Mouse (Mus musculus) embryo, embryonic 11 days (tissue): ENCODE data around the gene Jmjd1c.
A peak's percentile ranks its signal among the peaks of the same experiment; 100 is the strongest.

Source experiments
- DNase-seq: peaks from one replicate; pipeline ENCODE4 v3.0.0-alpha.2; 2015

Gene Jmjd1c

DNA sequence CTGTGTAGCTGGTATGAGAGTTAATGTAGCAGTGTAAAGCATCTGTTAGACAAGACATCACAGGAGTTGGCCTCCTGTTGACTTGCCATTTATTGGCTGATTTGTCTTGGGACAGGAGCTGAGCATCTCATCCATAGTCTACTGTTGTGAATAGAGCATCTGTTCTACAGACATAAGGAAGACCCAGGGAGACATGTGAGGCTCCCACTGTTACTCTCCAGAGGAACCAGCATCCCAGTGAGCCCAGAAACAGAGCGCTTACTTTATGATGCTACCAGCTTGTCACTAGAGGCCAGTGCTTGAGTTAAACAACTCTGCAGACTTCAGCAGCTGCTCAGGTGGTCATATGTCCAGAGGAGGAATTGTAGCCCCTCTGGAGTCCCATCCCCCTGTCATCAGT, 157.2 kb downstream of the Jmjd1c start:
- DNase-seq = no peak

DNA sequence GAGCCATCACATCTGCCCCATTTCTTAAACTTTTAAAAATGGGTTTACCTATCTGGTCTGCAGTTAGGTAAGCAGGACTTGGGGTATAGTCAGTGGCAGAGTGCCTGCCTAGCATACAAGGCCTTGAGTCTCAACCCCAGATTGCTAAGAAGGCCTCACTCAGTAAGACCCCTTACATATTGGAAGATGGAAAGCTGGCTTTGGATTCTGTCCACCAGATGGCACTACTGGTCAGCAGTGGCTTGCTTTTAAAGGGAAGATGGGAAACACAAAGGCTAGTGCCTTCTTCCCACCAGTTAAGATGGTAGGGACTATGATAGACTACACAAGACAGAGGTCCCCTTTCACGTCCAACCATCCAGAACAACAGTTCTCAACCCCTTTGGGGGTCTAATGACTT, 168.9 kb downstream of the Jmjd1c start:
- DNase-seq = peak; percentile 62

DNA sequence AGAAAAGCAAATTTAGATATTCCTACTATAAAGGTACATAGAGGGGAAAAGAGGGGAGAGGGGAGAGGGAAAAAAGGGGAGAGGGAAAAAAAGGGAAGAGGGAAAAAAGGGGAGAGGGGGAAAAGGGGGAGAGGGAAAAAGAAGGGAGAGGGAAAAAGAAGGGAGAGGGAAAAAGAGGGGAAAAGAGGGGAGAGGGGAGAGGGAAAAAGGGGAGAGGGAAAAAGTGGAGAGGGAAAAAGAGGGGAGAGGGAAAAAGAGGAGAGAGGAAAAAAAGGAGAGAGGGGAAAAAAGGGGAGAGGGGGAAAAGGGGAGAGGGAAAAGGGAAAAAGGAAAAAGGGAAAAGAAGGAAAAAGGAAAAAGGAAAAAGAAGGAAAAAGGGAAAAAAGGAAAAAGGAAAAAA, 180.0 kb downstream of the Jmjd1c start:
- DNase-seq = no peak

DNA sequence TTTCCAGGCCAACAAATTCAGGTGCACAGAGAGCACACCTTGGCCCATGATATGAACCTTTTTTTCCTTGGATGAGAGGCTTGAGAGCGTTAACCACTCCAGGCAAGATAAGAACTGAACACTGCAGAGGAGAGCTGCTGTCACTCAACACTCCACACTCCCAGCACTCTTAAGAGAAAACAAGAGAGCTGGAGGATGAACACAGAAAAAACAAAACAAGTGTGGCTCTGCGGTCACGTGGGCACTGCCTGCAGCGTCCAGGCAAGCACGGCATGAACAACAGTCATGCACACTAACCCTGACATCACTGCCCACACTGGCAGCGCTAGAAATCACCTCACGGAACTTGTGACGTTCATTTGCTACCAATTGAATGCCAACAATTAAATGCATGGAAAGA, 185.9 kb downstream of the Jmjd1c start:
- no peak for DNase-seq

DNA sequence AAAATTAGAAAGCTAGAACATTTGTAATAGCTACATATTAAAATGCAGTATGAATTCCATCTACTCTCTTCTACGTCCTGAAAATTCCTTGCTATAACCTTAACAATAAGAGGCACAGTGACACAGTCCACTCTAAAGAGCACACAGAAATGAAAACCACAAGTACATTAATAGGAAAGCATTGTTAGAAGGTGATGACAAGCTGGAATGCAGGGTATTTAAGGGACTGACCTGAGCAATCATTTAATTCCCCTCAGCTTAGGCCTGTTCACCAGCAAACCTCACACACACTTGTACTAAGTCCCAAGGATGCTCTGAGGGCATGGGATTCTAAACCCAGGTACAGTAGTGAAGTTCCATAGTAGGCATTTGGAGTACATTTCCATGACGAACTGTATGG, 186.6 kb downstream of the Jmjd1c start:
- DNase-seq = no peak

DNA sequence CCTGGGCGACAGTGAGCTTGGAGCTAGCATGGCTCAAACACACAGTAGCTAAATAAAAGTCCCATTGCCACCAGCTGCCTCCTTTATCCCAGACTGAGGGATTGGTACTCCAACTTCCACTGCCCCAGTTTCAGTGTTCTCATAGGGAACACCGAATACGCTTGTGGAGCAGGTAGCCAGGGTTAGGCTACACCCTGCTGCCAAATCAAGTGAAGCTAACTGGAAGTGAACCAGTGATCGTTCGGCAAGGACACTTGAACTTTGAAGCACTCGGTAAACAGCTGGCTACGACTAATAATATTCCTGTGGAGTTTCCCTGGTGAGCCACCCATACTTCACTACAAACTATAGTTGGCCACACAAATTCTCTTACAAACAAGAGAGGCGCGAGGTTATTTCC, 187.6 kb downstream of the Jmjd1c start:
- no peak for DNase-seq

DNA sequence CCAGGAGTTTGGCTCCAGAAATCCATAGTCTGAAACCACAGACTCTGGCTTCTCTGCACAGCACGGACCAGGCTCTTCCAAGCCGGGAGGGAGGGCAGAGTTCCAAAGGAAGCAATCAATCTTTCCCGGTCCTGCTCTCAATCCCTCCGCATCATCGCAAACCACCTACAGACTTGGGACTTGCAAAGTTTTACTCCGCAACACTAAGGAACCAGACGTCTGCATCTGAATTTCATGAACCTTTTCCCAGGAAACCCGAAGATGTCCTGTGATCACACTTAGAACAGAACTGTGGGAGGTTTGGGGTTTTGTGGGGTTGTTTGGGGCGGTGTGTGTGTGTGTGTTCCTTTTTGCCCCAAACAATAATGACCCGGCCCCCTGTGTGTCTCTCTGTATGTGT, 188.4 kb downstream of the Jmjd1c start:
- peak; percentile 49 for DNase-seq

DNA sequence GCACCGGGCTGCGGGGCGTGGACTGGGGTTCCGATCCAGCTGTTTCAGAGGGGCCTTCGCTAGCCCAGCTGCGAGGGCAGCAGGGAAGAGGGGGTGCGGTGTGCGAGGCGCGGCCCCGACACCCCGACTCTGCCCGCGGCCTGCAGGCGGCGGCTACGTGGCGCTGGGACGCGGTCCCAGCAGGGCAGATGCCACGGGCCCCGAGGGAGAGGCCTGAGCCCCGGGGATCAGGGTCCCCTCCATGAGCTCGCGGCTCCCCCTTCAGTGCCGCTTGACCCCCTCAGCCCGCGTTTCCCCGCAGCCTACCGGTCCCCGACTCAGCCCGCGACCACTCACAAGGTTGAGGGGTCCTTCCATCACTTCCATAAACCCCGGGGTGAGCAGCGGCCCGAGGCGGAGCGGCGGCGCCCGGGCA, 188.8 kb downstream of the Jmjd1c start:
- peak; percentile 33 for DNase-seq

DNA sequence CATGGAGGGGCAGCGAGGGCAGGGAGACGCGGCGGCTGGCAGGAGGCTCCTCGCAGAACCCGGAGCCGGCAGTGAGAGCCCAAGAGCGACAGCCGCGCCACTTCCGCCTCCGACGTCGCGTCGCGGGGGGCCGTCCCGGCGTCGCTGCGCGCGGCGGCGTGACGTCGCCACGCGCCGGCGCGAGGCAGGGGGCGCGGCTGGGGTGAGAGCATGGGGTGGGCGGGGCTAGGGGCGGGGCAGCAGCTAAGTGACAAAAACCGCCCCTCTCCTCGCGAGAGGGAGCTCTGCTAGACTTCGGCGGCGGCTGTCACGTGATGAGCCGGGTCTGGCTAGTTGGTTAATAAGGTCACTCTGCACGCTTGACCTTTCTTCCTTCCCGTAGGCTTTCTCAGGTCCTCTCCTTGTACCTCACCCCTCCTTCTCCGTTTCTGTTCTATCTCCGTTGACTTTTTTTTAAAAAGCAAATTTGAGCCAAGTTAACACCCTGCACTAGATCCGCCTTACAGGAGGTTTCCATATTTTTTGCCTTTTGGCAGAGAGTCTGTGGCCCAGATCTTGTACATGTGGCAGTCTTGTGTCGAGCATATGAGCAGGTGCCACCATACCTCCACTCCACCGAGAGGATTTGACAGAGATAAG, 189.4 kb downstream of the Jmjd1c start, which contains the start of gene Nrbf2:
Gene Nrbf2, minus strand, starts transcription at position 130 of the 639 bp plus-strand sequence.
- DNase-seq = peak; percentile 97

DNA sequence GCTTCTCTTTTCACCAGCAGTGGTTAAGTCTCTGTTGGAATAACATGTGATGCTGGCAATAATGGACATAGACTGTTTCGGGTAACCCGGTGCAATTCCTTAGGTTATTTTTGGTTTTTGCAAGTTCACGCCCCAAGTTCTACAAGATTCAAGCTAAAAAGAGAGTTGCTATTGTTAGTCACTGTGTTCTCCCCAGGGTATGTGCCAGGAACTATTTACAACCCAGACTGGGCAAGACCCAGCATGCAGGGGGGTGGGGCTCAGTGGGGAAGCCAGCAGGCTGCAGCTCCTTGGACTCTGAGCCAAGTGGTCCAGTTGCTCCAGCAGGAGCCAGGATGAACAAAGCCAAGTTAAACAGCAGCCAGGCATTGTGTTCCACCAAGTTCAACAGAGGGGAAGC, 192.0 kb downstream of the Jmjd1c start:
- DNase-seq = no peak

DNA sequence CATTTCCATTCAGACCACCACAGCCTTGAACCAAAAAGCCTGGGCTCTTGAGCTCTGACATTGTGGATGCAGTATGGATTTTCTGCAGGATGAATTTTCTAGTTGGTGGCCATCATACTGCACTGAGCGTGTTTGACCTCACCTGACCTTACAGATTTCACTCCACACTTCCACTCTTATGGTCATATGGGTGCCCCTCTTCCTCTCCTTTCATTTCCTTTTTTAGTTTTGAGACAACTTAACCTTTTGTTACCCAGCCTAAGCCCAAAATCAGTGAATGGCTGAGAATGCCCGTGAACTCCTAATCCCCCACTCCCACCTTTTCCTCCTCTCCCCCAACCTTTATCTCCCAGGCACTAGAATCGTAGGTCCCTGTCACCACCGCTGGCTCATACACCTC, 194.7 kb downstream of the Jmjd1c start:
- no peak for DNase-seq

DNA sequence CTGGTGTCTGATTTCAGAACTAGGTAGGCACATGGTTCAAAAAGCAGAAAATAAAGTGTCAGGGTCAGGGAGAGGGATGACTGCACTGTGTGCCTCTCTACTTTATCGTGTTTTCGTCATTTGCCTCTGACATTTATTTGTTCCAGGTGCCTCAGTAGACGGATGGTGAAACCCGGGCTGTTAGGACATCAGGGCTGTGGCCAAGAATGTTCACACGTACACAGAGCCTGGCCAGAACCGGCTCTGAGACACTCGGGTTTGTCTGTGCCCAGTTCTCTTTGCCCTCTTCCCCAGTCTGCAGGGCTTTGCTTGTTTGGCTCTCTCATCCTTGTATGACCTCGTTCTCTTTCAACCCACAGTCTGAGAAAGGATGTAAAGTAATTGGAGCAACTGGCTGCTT, 195.2 kb downstream of the Jmjd1c start:
- DNase-seq = no peak

DNA sequence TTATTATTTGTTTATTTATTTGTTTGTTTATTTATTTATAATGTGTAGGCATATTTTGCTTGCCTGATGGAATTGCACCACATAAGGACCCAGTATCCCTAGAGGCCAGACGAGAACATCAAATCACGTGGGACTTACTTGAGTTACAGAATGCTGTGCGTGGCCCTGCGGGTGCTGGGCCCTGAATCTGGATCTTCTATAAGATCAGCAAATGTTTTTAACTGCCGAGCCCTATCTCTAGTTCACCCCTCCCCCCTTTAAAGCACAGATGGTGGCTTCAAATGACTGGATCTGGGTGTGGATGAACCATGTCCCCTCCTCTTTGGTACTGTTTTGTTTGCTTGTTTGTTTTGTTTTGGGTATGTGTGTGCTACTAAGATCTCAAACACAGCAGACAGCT, 199.4 kb downstream of the Jmjd1c start:
- DNase-seq = no peak

DNA sequence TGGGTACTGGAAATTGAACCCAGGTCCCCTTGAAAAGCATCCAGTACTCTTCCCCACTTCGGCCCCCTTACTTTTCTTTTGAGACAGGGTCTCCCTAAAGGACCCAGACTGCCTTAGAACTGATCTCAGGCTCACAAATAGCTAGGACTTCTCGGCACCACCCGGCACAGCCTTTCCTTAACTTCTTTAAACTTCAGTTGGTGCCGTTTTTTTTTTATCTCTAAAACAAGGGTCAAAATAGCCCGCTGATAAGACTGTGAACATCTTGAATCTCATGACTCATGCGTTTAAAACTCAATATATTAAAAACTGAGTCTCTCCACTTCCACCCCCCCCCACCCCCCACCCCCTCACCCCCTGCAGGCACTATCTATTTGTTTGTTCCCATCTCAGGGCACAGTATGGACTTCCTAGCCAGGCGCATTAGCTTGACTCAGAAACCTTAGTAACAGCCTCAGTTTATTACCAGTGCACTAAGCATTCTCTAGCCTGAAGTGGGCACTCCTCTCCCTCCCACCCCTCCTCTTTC, 200.1 kb downstream of the Jmjd1c start:
- DNase-seq = no peak

DNA sequence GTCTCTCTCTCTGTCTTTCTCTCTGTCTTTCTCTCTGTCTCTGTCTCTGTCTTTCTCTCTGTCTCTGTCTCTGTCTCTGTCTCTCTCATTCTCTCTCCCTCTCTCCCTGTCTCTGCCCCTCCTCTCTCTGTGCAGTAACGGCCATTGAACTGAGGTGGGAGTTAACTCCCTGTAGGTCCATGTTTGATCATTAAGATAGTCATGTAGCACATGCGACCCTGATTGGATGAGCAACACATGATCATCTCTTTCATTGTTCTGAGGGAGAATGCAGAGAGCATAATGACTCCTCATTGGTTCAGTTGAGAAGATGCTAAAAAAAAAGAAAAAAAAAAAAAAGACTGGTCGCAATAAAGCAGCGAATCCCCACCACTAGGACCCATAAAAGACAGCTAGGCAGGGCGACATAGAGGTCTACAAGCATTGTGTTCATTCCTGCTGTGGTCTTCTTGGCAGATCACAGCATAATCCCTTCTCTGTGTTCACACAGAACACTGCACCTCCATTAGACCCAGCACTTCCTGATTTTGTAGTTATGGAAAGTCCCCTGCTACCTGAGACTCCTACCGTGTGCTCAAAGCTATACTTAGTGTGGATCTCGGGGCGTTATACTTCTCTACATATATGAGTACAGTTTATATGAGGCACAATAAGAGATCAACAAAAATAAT, 200.7 kb downstream of the Jmjd1c start:
- no peak for DNase-seq

DNA sequence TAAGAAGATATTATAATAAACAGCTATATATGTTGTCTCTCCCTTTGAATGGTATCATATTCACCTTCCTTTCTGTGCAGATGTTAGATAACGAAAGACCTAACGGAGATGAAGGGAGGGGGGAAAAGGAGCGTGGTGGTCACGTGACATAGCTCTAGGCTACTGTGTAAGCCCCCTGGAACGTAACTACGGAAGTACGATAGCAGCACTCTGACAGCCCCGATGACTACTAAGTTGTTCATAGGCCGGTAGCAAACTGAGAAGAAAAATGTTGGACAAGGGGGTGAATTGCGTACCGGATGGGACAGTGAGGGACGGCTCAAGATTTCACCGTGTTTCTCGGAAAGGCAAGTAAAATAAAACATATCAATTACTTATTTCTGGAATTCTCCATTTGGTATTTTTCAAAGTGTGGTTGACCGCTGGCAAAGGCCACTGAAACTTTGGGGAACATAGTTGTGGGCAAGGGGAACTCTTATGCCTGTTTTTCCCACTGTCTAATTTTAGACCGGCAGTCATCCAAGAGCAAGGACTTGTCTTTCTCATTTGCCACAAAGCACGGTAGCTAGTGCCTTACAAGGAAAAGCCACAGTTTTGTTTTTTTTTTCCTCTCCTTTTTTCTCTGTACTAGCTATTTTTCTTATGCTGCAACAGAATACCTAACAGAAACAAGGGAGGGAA, 201.4 kb downstream of the Jmjd1c start:
- DNase-seq = no peak

DNA sequence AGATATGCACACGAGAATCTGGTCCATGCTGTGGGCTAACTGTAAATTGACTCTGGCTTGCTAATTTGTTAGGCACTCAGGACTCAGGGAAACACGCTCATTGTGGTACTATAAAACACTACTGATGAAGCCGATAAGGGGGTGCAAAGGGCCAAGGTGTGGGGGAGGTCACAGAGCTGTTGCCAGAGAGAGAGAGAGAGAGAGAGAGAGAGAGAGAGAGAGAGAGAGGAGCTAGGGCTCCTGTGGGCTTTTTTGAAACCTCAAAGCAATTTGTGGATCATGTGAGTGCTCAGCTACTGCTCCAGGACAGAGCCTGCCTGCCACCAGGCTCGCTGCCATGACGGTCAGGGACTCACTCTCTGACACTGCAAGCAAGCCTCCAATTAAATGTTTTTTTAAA, 202.9 kb downstream of the Jmjd1c start:
- no peak for DNase-seq

DNA sequence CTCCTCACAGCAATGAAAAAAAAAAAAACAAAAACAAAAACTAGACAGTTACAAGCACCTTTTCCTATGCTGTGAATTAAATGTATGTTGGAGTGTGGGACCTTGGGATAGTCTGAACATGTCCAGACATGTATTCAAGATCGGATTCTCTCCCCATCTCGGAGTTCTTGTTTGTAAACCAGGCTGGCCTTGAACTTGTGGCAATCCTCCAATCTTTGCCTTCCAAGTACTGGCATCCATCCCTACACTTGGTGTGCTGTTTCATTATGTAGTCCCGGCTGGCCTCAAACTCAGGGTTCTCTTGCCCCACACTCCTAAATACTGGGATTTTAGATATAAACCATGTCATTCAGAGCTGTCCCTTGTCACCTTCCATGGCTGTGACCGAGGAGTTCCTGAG, 203.4 kb downstream of the Jmjd1c start:
- DNase-seq = no peak

DNA sequence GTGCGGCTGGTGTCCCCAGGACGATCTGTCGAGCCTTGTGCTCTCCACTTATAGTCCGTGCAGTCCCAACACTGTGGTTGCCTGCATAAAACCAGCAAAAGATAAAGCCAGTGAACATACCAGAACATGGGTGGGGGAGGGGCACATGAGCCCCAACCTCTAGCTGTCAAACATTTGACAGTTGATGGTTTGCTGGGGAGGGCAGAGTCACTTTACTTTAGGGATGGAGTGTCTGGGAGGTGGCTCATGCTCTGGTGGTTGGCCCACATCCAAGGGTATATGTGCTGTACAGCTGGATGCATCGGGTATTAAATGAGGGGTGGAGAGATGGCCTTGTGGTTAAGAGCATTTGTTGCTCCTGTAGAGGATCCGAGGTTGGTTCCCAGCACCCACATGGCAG, 205.1 kb downstream of the Jmjd1c start:
- DNase-seq = no peak

DNA sequence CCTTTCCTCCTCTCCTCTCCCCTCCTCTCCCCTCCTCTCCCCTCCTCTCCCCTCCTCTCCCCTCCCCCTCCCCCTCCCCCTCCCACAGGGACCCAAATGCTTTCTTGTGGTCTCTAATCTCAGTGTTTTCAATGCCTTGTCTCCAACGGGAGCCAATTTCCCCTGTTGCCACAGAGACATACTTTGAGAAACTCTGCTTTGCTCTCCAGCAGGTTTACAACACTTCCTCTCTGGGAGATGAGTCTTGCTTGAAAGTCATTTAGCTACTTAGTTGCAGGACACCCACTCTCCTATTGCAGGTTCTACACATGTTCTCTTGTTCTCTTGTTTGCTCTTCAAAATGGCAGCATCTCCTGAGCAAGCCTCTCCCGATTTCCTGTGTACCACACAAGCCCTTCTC, 206.4 kb downstream of the Jmjd1c start:
- DNase-seq = no peak
